Mouse (Mus musculus) kidney, postnatal 25 days (tissue): ENCODE results near the gene Helz.

Experiments used
- DNase-seq, 2 experiments: peaks; one replicate each; pipeline ENCODE4 v3.0.0; 2021; ENCODE audit warnings: mixed read lengths in 2 of 2

The Helz gene

GRCm38 (mm10) chr11:107729141-107729540 lies 181.4 kb downstream of the Helz start:
- no peak for DNase-seq

GRCm38 (mm10) chr11:107730940-107731339 lies 183.2 kb downstream of the Helz start:
- DNase-seq: peak; percentile 18 to 48

GRCm38 (mm10) chr11:107731498-107731897 lies 183.8 kb downstream of the Helz start:
- no peak for DNase-seq

GRCm38 (mm10) chr11:107734133-107734532 lies 186.4 kb downstream of the Helz start:
- DNase-seq: peak; percentile 43 to 72

GRCm38 (mm10) chr11:107737886-107738285 lies 190.2 kb downstream of the Helz start:
- no peak for DNase-seq

GRCm38 (mm10) chr11:107738418-107739099 lies 190.8 kb downstream of the Helz start:
- no peak for DNase-seq

- DNase-seq: peak; percentile 28 to 55
Measured at GRCm38 (mm10) chr11:107743100-107743499, 195.4 kb downstream of the Helz start.
